Mouse (Mus musculus) erythroblast, embryonic 14.5 days (primary cell): Measurements from ENCODE around the gene Coa6. TPM values are rescaled to one million over a fixed set of nuclear protein-coding genes. Genes with fewer than 3 reads are reported as not detected.
A peak's percentile ranks its signal among the peaks of the same experiment; 100 is the strongest.

Source experiments
- H3K27me3 ChIP-seq: 2 replicates; pipeline ENCODE4 v1.6.1; 2012; ENCODE audit warnings: inconsistent platforms; ENCODE audit not compliant: control insufficient read depth
- H3K36me3 ChIP-seq: 2 replicates; pipeline ENCODE4 v1.6.1; 2012; ENCODE audit warnings: mild to moderate bottlenecking, inconsistent platforms; ENCODE audit not compliant: control insufficient read depth
- H3K4me1 ChIP-seq: 2 replicates; pipeline ENCODE4 v1.6.1; 2012; ENCODE audit warnings: inconsistent platforms; ENCODE audit not compliant: control insufficient read depth
- H3K4me3 ChIP-seq: replicated peaks from 2 replicates; pipeline ENCODE3; 2012; ENCODE audit warnings: moderate library complexity, mild to moderate bottlenecking, inconsistent platforms
- H3K9me3 ChIP-seq: 2 replicates; pipeline ENCODE4 v1.6.1; 2012; ENCODE audit warnings: low read length, inconsistent platforms, mixed read lengths; ENCODE audit not compliant: control insufficient read depth
- GATA1 ChIP-seq: IDR thresholded peaks from 2 replicates; pipeline ENCODE4 v1.6.1; 2012; ENCODE audit warnings: low read length, inconsistent platforms, mixed read lengths
- TAL1 ChIP-seq: IDR thresholded peaks from 3 replicates; pipeline ENCODE4 v1.6.1; 2012; ENCODE audit warnings: low read length, inconsistent platforms, mixed read lengths
- polyA plus RNA-seq: library from polyadenylated mRNA; stranded (reverse); fragments of >175 nt; gene quantifications from 2 replicates; pipeline ENCODE4 v1.2.3, GENCODE M21; 2012

The Coa6 gene
- polyA plus RNA-seq, 1 experiment = 6.0 TPM

DNA sequence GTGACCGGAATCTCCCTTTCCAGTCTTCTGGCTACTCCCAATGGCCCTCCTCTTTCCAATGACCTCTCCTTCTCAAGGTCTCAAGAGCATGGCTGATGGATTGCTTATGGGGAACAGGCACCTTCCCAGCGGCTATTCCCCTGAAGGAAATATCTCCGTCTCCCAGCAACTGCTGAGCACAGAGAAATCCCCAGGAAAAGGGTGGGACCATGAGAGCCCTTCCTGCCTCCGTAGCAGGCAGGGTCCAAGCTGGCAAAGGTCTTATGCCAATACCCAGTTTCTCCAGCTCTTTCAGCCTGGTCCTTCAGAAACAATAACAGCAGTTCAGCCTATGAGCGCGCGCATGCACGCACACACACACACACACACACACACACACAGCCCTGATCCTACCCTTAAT is 28.8 kb downstream of the Coa6 start:
- TF ChIP-seq TAL1 (no peak), GATA1 (no peak)
- H3K27me3 ChIP-seq = no peaks in the 10 kb centered on the region
- no peaks in the 10 kb centered on the region for H3K9me3 ChIP-seq
- no peaks in the 10 kb centered on the region for H3K4me1 ChIP-seq
- H3K36me3 ChIP-seq = peaks cover 89% of the 10 kb centered on the region
- H3K4me3 ChIP-seq = no peak overlapping the region

DNA sequence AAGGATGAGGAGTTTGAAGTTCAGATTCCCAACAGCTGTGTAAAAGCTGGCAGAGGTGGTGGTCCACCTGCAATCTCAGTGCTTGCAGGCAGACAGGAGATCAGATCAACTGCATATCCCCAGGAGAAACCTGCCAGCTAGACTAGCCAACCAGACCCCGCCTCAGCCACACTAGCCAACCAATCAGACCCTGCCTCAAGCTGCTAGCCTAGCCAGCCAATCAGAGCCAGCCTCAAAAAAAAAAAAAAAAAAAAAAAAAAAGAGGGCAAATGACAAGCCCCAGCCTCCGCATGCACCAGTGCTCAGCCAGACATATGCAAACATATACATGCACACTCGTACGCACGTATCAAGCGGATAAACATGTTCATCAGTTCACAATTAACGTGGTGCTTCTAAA is 33.1 kb downstream of the Coa6 start:
- Histone ChIP-seq H3K4me1 (no peaks in the 10 kb centered on the region), H3K9me3 (no peaks in the 10 kb centered on the region), H3K36me3 (peaks cover 80% of the 10 kb centered on the region), H3K4me3 (no peak overlapping the region), H3K27me3 (no peaks in the 10 kb centered on the region)
- TF ChIP-seq GATA1 (no peak), TAL1 (no peak)

DNA sequence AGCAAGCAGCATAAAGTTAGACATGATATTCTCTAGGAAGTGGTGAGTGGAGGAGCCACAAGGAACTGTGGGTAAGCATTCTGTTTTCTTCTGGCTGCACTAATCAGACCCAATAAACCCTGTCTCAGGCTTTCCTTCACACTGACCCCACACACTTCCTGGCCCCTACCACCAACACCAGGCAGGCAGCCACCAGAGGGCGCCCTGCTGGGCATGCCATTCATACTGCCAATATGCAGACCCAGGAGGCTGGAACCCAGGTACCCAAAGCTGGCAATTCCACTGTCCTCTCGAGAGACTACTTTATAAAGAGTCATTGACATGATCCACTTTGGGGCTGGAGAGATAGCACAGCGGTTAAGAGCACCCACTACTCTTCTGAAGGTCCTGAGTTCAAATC is 38.0 kb downstream of the Coa6 start:
- no peak for TF ChIP-seq TAL1
- TF ChIP-seq GATA1 = no peak
- peaks cover 8% of the 10 kb centered on the region; the same call in 1 of the 2 replicates for H3K4me1 ChIP-seq
- H3K9me3 ChIP-seq = no peaks in the 10 kb centered on the region
- H3K27me3 ChIP-seq = no peaks in the 10 kb centered on the region
- peaks cover 65% of the 10 kb centered on the region for H3K36me3 ChIP-seq
- H3K4me3 ChIP-seq = no peak overlapping the region

DNA sequence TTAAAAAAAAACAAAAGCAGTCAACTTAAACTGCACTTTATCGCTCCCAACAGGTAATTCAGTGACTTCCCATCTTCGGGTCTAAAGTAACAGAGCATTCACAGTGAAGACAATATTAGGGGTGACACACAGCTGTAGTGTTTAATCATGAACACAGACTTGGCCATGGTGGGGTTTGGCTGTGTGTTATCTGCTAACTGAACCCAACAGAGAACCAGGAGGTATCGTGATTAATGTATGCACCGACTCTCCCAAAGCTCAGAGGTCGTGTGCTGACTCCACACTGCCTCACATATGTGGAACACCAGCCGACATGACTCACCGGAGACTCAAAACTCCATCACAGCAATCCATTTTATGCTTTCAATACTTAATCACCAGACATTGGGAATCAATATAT is 39.4 kb downstream of the Coa6 start:
- H3K9me3 ChIP-seq = no peaks in the 10 kb centered on the region
- no peaks in the 10 kb centered on the region for H3K27me3 ChIP-seq
- H3K4me1 ChIP-seq = peaks cover 8% of the 10 kb centered on the region; the same call in 1 of the 2 replicates
- peaks cover 67% of the 10 kb centered on the region for H3K36me3 ChIP-seq
- TF ChIP-seq TAL1 (no peak), GATA1 (no peak)
- no peak overlapping the region for H3K4me3 ChIP-seq

DNA sequence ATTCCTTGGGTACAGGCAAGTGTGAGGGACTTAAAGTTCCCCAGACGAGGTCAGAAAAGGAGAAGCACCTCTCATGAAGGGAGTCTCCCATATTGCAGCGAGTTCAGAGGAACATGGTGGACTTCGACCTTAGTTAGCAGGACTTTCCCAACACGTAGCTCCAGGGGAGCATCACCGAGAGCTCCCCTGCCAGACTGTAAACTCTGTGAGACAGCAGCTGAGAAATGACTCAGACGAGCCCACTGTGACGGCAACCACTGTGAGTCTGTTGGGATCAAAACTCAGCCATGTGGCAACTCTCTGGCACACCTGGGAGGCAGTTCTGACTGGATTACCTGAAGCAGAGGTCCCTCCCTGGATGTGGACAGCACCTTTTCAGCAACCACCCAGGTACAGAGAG is 41.8 kb downstream of the Coa6 start:
- TF ChIP-seq GATA1 = no peak
- no peak for TF ChIP-seq TAL1
- Histone ChIP-seq H3K27me3 (no peaks in the 10 kb centered on the region), H3K36me3 (peaks cover 72% of the 10 kb centered on the region), H3K9me3 (no peaks in the 10 kb centered on the region), H3K4me1 (peaks cover 8% of the 10 kb centered on the region; the same call in 1 of the 2 replicates), H3K4me3 (no peak overlapping the region)

DNA sequence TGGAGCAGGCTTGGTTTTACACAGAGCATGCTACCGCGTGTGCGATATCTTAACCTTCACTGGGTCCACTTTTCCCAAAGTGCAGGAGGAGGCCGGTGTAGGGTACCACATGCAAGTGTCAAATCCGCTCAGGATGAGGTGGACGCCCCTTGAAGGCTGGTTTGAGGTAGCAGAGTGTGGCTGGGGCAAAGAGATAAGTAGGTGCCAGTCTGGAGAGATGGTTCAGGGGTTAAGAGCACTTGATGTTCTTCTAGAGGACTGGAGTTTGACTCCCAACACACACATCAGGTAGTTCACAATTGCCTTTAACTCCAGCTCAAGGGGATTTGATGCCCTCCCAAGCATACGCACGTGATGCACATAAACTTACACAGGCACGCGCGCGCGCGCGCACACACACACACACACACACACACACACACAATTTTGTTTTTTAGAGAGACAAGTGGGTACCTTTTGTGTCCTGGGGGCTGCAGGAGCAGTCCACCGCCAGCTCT is 51.5 kb downstream of the Coa6 start:
- Histone ChIP-seq H3K9me3 (no peaks in the 10 kb centered on the region), H3K27me3 (peaks cover 7% of the 10 kb centered on the region), H3K36me3 (peaks cover 17% of the 10 kb centered on the region), H3K4me3 (peak overlapping the region; percentile 82), H3K4me1 (peaks cover 30% of the 10 kb centered on the region)
- TF ChIP-seq TAL1 (no peak), GATA1 (no peak)

DNA sequence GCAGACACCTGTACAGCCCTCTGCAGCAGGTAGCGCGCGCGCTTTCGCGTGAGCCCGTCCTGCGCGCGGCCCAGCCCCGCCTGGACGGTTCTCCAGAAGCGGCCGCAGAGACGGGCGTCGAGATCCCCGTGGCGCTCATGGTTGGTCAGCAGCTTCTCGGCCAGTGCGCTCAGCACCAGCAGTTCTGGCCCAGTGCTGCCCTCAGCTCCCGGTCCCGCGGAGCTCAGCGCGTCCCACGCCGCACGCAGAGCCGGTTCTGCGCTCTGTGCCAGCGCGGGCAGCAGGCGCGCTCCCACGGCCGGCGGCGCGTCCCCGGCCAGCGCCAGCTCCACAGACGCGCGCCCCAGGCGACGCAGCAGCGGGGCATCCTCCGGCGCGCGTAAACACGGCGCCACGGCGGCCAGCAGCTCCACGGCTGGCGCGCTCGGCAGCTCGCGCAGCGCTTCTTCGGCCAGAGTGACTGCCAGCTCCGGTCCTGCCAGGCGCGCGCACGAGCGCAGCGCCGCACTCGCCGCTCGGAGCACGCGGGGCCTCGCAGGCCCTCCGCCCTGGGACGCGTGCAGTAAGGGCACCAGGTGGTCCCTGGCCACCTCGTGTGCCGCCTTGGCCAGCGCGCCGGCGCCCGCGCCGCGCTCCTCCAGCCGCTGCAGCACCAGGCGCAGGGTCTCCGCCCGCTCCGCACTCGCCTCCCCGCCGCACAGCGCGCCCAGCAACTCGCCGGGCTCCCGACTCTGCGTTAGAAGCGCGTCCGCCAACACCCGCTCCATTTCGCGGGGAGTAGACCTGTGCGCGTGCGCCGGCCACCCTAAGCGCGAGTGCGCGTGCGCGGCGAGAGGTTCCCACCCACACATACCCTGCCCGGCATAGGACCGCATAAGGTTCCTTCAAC is 52.2 kb downstream of the Coa6 start, which contains the start of gene Tarbp1:
Tarbp1 (minus strand) TSS at position 767 of the 889 bp plus-strand sequence.
- H3K4me3 ChIP-seq = peak within 1 kb of the TSS; percentile 82
- peaks cover 30% of the 10 kb centered on the region for H3K4me1 ChIP-seq
- peaks cover 12% of the 10 kb centered on the region for H3K36me3 ChIP-seq
- no peaks in the 10 kb centered on the region for H3K9me3 ChIP-seq
- TF ChIP-seq GATA1 = no peak
- no peak for TF ChIP-seq TAL1
- H3K27me3 ChIP-seq = peaks cover 7% of the 10 kb centered on the region

Other genes starting within 250 kb of the Coa6 start
- gene Slc35f3, start 124.0 kb upstream of the Coa6 start, polyA plus RNA-seq = 0.02 TPM in 1 of 2 replicates, not detected in the other
- under 0.01 and 0.03 TPM in 2 replicates for gene Tarbp1, start 52.5 kb downstream of the Coa6 start, polyA plus RNA-seq
- gene Irf2bp2, start 171.5 kb downstream of the Coa6 start, polyA plus RNA-seq = 1.2 and 1.3 TPM in 2 replicates